In genomic region chr6:83490622-83491021, GRCm38 (mm10) we compare ENCODE assay signal across 29 mouse cellular contexts. TPM values are rescaled to one million over a fixed set of nuclear protein-coding genes. Genes with fewer than 3 reads are reported as not detected.
"Had no signal": no experiment of that assay in that cellular context is flagged by ENCODE, and none has a peak within 500 bp of the region (broad histone marks: within the 10 kb centered on the region; RNA-seq: fewer than 3 reads in every experiment).

No protein-coding gene starts in this region.

- DNase-seq: gastrocnemius, adult 2 months; gastrocnemius, postnatal 10 days; gastrocnemius, postnatal 25 days; heart, adult 18-20 months; heart, postnatal 10 days; heart, postnatal 4 days; kidney, adult 18-20 months; kidney, adult 8-10 months; kidney, postnatal 10 days; kidney, postnatal 36 days; layer of hippocampus, adult 9-11 months; liver had no signal

- H3K4me2 ChIP-seq: heart, embryonic 12.5 days; hindbrain, embryonic 12.5 days; hindbrain, embryonic 14.5 days; intestine, embryonic 15.5 days; limb, embryonic 12.5 days had no signal

- H3K27ac ChIP-seq: gastrocnemius, adult 2 months; heart, embryonic 10.5 days; hindbrain, embryonic 10.5 days; hindbrain, embryonic 12.5 days; hindbrain, embryonic 14.5 days; intestine, embryonic 15.5 days; left cerebral cortex, adult 2 months; limb, embryonic 10.5 days; limb, embryonic 12.5 days had no signal

- ATAC-seq: hindbrain, embryonic 16.5 days; inflammation-experienced regulatory T-cells, adult 6 months; intestine, embryonic 15.5 days; intestine, postnatal 0 days had no signal

- H3K9me3 ChIP-seq: heart, embryonic 10.5 days; heart, embryonic 12.5 days; hindbrain, embryonic 10.5 days; hindbrain, embryonic 12.5 days; intestine, embryonic 15.5 days; limb, embryonic 10.5 days; limb, embryonic 12.5 days had no signal

- H3K9ac ChIP-seq: heart, embryonic 12.5 days; hindbrain, embryonic 12.5 days; hindbrain, embryonic 14.5 days; intestine, embryonic 15.5 days; limb, embryonic 12.5 days had no signal

- H3K27me3 ChIP-seq: heart, embryonic 12.5 days; hindbrain, embryonic 12.5 days; intestine, embryonic 15.5 days; limb, embryonic 12.5 days had no signal

- H3K4me3 ChIP-seq: gastrocnemius, adult 2 months; heart, embryonic 10.5 days; heart, embryonic 12.5 days; hindbrain, embryonic 10.5 days; hindbrain, embryonic 12.5 days; intestine, embryonic 15.5 days; left cerebral cortex, adult 2 months; limb, embryonic 10.5 days; limb, embryonic 12.5 days had no signal

- H3K4me1 ChIP-seq: heart, embryonic 10.5 days; heart, embryonic 12.5 days; hindbrain, embryonic 10.5 days; hindbrain, embryonic 12.5 days; intestine, embryonic 15.5 days; limb, embryonic 10.5 days; limb, embryonic 12.5 days had no signal

RNA-seq across cellular contexts. Expression of gene Actg2, which starts 45.4 kb away (rescaled TPM):
- total RNA-seq: granulocyte monocyte progenitor cell, adult 5-6 weeks; layer of hippocampus, adult 18-20 months; layer of hippocampus, adult 8-10 months; layer of hippocampus, postnatal 25 days; left cerebral cortex, adult 2 months; left cerebral cortex, postnatal 36 days had no signal
